Mouse (Mus musculus) heart, postnatal 0 days (tissue): ENCODE measurements around the gene Mgl2.

Experiments used
- CTCF ChIP-seq: IDR thresholded peaks from 2 replicates; pipeline ENCODE4 v1.5.1; 2016; ENCODE audit warnings: antibody characterized with exemption, control low read depth, low read depth
- EP300 ChIP-seq: IDR thresholded peaks from 2 replicates; pipeline ENCODE4 v1.6.1; 2016; ENCODE audit warnings: antibody characterized with exemption, low read depth

DNA sequence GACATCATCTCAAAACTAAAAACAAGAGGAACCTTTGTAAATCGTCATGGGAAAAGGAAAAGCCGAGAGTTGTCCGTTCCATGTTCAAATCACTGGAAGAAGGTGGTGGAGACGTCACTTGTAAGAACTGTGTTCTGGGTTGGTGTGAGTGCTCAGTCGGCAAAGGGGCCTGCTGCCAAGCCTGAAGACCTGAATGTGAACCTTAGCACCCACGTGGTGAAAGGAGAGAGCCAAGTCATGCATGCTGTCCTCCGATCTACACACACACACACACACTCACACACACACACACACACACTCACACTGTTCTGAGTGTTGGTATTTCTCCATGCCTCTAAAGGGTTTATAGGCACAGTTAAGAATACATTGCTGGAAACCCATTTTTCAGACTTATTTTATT is 41.1 kb downstream of the Mgl2 start:
- no peak for TF ChIP-seq CTCF
- no peak for TF ChIP-seq EP300
